Mouse (Mus musculus): ENCODE measurements around the gene Lmtk2.

DNA sequence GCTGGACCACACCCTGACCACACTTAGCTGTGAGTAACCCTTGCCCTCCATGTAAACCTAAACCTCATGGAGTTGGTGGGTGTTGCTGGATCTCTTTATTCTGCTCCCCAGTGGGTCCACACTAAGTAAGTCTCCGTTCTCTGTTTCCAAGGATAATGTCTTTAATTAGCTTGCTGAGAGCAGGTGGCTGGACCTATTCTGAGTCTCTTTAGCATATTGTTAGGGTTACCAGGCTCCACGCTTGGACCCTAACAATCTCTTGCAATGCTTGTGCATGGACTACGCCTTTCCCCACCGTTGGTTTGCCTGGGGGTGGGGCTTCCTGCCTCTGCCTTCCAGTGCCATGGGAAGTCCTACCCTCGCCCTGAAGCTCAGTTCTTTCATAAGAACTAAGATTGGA is 36.1 kb upstream of the Lmtk2 start:
- no peak for TF ChIP-seq EP300 (optimal IDR thresholded peaks at IDR 0.05)
- TF ChIP-seq CTCF (IDR thresholded peaks at IDR 0.05; ENCODE audit: low read depth): no peak
